Mouse (Mus musculus) right cerebral cortex, adult 18-20 months (tissue): Measurements from ENCODE around the gene Mmp17.
"Not testable (repeated sequence)": the region's sequence is repeated elsewhere in the genome, so short reads cannot be mapped to it uniquely, and the experiment has no call there.

ENCODE experiments used
- DNase-seq: peaks from one replicate; pipeline ENCODE4 v3.0.0; 2022; ENCODE audit warnings: mixed read lengths

Gene Mmp17

DNA sequence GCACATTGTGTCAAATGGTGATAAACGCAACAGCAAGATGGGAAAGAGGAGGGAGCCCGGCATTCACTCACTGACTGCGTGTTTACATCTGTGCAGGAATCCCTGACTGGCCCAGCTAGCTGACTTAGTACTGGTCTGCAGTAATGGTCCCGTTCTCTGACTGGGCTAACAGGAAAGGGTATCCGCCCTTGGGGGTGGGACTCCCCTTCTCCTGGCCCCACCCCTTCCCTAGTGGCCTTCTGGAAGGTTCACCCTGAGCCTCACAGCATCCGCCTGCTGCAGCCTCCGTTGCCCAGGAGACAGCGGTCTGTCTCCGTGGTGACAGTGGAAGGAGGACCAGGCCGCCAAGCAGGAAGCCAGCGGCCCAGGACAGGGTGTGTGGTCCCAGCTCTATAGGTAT is 6.9 kb downstream of the Mmp17 start:
- DNase-seq: peak; percentile 53

DNA sequence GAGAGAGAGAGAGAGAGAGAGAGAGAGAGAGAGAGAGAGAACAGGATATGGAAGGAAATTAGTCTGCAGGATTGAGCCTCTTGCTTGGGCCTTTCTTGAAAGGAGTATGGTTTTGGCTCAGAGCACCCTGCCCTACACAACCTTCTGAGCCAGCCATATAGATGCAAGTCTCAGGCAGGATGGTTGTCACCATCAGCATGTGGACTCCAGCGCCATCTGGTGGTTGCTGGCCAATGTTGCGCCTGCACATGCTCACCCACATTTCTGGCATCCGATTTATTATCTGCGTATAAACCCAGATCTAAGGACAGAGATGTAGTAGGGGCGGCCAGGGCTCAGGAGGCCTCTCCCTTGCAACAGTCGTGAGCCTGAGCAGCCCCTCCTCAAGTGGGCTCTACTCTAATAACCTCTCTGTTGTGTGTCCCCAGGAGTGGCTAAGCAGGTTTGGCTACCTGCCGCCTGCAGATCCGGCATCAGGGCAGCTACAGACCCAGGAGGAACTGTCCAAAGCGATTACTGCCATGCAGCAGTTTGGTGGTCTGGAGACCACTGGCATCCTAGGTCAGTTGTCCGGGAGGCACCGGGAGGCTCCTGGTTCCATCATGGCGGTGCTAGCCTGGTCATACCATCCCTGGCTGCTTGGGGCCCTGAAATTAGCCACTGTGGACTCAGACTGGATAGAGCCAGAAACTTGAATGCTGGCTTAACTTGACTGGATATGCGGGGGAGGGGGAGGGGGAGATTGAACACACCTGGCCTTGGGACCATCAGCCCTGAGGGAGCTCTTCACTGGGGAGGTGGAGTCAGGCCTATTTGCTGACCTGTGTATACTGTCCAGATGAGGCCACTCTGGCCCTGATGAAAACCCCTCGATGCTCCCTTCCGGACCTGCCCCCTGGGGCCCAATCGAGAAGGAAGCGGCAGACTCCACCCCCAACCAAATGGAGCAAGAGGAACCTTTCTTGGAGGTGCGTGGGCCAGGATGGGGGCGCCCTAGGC is 10.4 kb downstream of the Mmp17 start:
- DNase-seq: peak; percentile 87

GRCm38 (mm10) chr5:129602071-129602487 is 18.1 kb downstream of the Mmp17 start:
- DNase-seq: no peak

DNA sequence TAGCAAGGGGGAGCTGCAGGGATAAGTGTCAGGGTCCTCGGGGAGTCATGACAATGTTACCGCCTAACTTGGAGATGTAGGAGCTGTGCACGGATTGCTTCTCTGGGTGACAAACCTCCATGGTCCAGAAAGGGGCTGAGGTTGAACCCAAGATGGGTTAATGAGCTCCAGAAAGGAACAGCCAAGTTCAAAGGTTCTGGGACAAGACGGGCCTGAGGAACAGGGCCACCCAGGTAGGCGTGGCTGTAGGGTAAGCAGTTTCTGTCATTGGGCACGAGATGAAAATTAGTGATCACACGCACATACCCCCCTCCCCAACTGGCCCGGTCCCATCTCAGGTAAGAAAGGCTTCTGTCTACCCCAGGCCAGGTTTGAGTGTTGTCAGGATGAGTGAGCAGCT is 23.5 kb downstream of the Mmp17 start:
- no peak for DNase-seq

- peak; percentile 83 for DNase-seq
Measured at GRCm38 (mm10) chr5:129611060-129611459, 27.1 kb downstream of the Mmp17 start.

DNA sequence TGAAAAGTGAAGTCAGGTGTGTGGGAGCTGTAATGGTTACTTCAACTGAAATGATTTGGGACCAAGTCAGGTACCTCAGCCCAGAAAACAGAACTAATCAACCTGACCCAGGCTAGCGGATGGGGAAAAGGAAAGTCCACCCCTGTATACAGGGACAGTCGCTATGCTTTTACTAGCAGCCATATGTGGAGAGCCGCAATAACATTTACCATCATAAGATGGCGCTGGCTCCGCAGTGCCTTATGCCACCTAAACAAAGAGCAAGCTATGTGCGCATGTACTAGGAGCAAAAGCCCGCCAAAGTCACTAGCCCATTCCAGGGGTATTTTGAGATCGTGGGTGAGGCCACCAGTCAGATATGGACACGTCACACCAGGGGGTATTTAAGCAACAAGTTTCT is 36.6 kb downstream of the Mmp17 start:
- not testable (repeated sequence) for DNase-seq

DNA sequence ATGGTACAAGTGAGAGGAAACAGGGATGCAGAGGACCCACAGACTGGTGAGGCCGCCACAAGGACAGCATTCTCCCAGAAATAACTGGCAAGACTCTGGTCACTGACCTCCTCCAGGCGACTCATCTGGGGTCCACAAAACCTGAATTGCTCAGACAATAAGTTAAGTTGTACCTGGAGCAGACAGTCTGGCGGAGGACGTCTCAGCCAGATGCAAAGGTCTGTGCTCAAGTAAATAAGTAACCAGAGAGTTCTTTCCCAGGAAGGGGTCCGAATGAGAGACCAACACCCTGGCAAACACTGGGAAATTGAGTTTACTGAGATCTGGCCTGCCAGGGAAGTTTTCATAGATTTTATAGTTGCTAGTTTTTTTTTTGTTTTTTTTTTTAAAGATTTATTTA is 37.4 kb downstream of the Mmp17 start:
- DNase-seq: no peak

DNA sequence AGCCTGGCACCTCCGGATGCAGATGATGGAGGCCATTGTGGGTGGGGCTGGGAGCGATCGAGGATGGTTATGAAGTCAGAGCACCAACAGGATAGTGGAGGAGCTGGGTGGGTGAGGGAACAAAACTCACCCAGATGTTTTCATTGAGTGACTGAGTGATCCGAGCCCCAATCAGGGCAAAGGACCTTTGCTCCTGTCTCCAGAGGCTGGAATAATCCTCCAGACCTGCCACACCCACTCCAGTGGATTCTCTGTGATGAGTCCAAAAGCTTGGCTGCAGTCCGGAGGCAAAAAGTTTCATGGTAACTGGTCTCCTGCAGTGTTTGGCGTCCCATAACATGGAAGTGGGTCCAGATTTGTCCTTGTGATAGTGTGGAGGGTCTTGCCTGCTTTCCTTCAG is 42.1 kb downstream of the Mmp17 start:
- DNase-seq: no peak

DNA sequence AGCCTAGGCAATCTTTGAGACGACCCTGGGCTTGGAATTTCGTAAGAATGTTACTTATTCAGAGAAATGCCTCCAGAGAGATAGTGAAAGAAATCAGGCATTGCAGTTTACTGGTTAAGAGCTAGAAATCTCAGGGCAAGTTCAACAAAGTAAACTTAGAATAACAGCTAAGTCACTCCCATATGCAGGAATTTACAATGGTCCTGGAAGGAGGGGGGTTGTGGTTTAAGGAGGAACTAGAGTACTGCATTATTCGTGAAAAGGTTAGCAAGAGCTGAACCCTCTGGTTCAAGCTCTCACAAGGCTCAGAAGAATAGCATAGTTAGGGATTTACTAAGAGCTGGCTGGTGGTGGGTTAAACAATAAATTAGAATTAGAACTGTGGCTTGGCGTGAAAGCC is 42.6 kb downstream of the Mmp17 start:
- DNase-seq: not testable (repeated sequence)

- DNase-seq: not testable (repeated sequence)
Measured at GRCm38 (mm10) chr5:129632270-129633250, 48.6 kb downstream of the Mmp17 start.

DNA sequence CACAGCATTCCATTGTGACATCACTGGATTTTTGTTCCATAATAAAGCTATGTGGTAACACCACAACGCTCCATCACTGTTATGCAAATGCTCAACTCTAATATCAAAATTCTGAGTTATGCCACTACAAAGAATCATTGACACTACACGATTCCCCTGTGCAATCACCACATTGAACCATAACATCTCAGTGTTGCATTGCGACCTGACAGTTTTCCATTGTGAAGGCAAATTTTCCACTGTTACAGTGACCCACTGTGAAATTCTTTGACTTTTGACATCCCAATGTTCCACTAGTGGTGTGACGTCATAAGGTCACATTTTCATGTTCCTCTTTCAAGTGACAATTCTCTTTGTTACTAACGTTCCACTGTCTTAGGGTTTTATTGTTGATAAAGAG is 66.9 kb downstream of the Mmp17 start:
- no peak for DNase-seq

GRCm38 (mm10) chr5:129657016-129657415 is 73.0 kb downstream of the Mmp17 start:
- DNase-seq: no peak

GRCm38 (mm10) chr5:129657931-129658330 is 74.0 kb downstream of the Mmp17 start:
- DNase-seq: no peak
